Mouse (Mus musculus) midbrain, postnatal 0 days (tissue): ENCODE measurements around the gene Hist1h2bn. TPM values are rescaled to one million over a fixed set of nuclear protein-coding genes. Genes with fewer than 3 reads are reported as not detected.
"Not testable (repeated sequence)": the region's sequence is repeated elsewhere in the genome, so short reads cannot be mapped to it uniquely, and the experiment has no call there.

Experiments used
- ATAC-seq: fragments of 200-750 bp; cut with Nextera tagmentation; 2 replicates; pipeline ENCODE4 v1.8.0; 2017; ENCODE audit warnings: moderate number of reproducible peaks, mild to moderate bottlenecking, moderate TSS enrichment, moderate library complexity; ENCODE audit not compliant: low FRiP score
- DNase-seq: peaks from one replicate; pipeline ENCODE4 v3.0.0-alpha.2; 2015; ENCODE audit warnings: low spot score
- H3K27ac ChIP-seq: fragments of 300-500 bp; sonication (generic); 2 replicates; pipeline ENCODE4 v1.5.1; 2014; ENCODE audit warnings: low read depth, mild to moderate bottlenecking, low read length, mixed read lengths
- H3K27me3 ChIP-seq: fragments of 300-500 bp; sonication (generic); 2 replicates; pipeline ENCODE4 v1.6.1; 2014; ENCODE audit warnings: low read length, control low read depth, mixed read lengths; ENCODE audit not compliant: insufficient read depth
- H3K36me3 ChIP-seq: fragments of 300-500 bp; sonication (generic); 2 replicates; pipeline ENCODE4 v1.6.1; 2014; ENCODE audit warnings: low read length, control low read depth, mixed read lengths; ENCODE audit not compliant: insufficient read depth
- H3K4me1 ChIP-seq: fragments of 300-500 bp; sonication (generic); 2 replicates; pipeline ENCODE4 v1.6.1; 2014; ENCODE audit warnings: mild to moderate bottlenecking, control low read depth, antibody characterized with exemption, low read length, mixed read lengths; ENCODE audit not compliant: insufficient read depth
- H3K4me2 ChIP-seq: fragments of 300-500 bp; sonication (generic); 2 replicates; pipeline ENCODE4 v1.6.1; 2014; ENCODE audit warnings: low read depth, mild to moderate bottlenecking, low read length, mixed read lengths; ENCODE audit not compliant: poor library complexity, severe bottlenecking
- H3K4me3 ChIP-seq: fragments of 300-500 bp; sonication (generic); 2 replicates; pipeline ENCODE4 v1.5.1; 2014; ENCODE audit warnings: low read depth, mild to moderate bottlenecking, low read length, moderate library complexity
- H3K9ac ChIP-seq: fragments of 300-500 bp; sonication (generic); replicated peaks from 2 replicates; pipeline ENCODE4 v1.6.1; 2014; ENCODE audit warnings: mild to moderate bottlenecking, low read length, moderate library complexity, mixed read lengths; ENCODE audit not compliant: poor library complexity, severe bottlenecking
- H3K9me3 ChIP-seq: fragments of 300-500 bp; sonication (generic); 2 replicates; pipeline ENCODE4 v1.6.1; 2016; ENCODE audit warnings: low read length, control low read depth
- CTCF ChIP-seq: IDR thresholded peaks from 2 replicates; pipeline ENCODE4 v1.5.1; 2016; ENCODE audit warnings: antibody characterized with exemption, mild to moderate bottlenecking
- WGBS: fragments of 180-500 bp; shearing (Covaris S2); extraction: QIAGEN DNeasy Blood & Tissue Kit; methylation state at CpG from one replicate; pipeline ENCODE4 v1.1.7; 2014; 5-methylcytosine and 5-hydroxymethylcytosine counted together
- polyA plus RNA-seq: library from polyadenylated mRNA; unstranded; fragments of >200 nt; fragmentation: Nextera tagmentation; extraction: Ambion mirVana; gene quantifications from 2 replicates; pipeline ENCODE4 v1.2.1, GENCODE M21; 2015
- total RNA-seq: library from RNA; depleted of rRNA; stranded (reverse); fragments of >200 nt; gene quantifications from 2 replicates; pipeline ENCODE4 v1.2.3, GENCODE M21; 2014

The Hist1h2bn gene
- total and polyA plus RNA-seq, 2 experiments from 2014 or later = 326 TPM; not detected in 1

DNA sequence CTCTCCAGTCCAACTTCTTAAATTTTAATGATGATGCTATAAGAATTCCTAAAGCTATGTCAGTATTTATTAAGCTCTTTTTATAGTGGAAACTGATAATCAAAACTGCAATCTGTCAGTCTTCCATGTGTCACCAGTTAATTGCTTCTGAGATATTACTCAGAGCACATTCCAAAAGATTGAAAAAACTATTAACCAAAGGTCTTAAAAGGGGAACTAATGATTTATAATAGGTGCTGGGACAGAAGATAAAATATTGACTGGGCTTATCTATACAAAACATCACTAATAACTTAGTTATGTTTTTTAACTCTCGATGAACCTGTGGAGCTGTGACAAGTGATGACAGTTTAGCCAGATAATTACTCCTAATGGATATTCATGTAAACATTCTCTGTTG, 8.9 kb upstream of the Hist1h2bn start:
- Histone ChIP-seq H3K4me1 (no peaks in the 10 kb centered on the region), H3K4me2 (no peak overlapping the region), H3K9me3 (no peaks in the 10 kb centered on the region), H3K27me3 (no peaks in the 10 kb centered on the region), H3K27ac (no peak overlapping the region), H3K9ac (no peak overlapping the region), H3K36me3 (no peaks in the 10 kb centered on the region), H3K4me3 (no peak overlapping the region)
- no peak for ATAC-seq
- DNase-seq = no peak
- 88% methylated on average over 1 of the region's 1 CpGs for WGBS
- no peak for TF ChIP-seq CTCF

DNA sequence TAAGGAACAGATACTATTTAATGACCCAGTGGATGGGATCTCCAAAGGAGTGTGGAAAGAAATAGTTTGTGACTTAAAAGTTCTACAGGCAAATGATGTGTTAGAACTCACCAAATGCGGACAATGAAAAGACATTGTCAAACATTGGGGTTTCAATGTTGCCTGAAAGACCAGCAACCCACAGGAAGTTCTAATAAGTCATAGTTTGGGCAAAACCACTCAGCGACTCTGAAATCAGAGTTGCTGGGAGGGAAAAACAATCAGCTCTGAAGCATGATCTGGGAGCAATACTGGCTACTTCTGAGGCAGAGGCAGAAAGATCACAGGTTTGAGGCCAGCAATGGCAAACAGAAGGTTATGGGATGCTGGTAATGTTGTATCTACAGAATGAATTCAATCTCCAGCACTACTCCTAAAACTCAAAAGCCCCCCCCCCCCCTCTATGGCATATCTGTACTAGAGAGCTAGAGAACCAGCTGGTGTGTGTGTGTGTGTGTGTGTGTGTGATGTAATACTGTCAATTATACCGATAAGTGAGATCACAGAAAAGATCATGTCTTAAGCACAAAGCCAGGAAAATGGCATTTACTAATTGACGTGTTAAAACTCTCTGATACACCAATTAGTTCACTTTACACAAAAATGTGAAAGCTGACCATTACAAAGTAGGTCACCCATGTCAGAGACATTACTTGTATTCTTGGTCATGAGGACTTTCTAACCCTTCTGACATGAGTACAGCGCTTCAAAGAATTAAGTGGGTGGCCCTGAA, 4.3 kb upstream of the Hist1h2bn start:
- no peaks in the 10 kb centered on the region for H3K36me3 ChIP-seq
- ATAC-seq = no peak
- peak; percentile 39 for DNase-seq

GRCm38 (mm10) chr13:21750159-21751017, 3.5 kb upstream of the Hist1h2bn start, which contains the start of gene Hist1h4k:
Gene Hist1h4k, minus strand, starts transcription at chr13:21750505.
- peak within 1 kb of the TSS; percentile 58 for H3K4me2 ChIP-seq
- H3K4me1 ChIP-seq, H3K9me3 ChIP-seq, H3K36me3 ChIP-seq, H3K27me3 ChIP-seq: not testable (repeated sequence)
- DNase-seq (peak; percentile 91), ATAC-seq (peak; percentile 79)
- peak within 1 kb of the TSS; percentile 44 for H3K4me3 ChIP-seq
- peak within 1 kb of the TSS; percentile 48; the same call in 1 of the 2 replicates for H3K27ac ChIP-seq
- H3K9ac ChIP-seq = peak within 1 kb of the TSS; percentile 59
- under 1% methylated on average over 44 of the region's 56 CpGs for WGBS

More for the DNA sequence above, 4.3 kb upstream of the Hist1h2bn start:
- Histone ChIP-seq H3K9me3 (no peaks in the 10 kb centered on the region), H3K27me3 (no peaks in the 10 kb centered on the region), H3K4me2 (peak overlapping the region; percentile 58), H3K9ac (peak overlapping the region; percentile 59), H3K4me1 (no peaks in the 10 kb centered on the region), H3K4me3 (peak overlapping the region; percentile 44), H3K27ac (peak overlapping the region; percentile 48; the same call in 1 of the 2 replicates)
- no peak for TF ChIP-seq CTCF
- WGBS = 6% methylated on average over 5 of the region's 5 CpGs

DNA sequence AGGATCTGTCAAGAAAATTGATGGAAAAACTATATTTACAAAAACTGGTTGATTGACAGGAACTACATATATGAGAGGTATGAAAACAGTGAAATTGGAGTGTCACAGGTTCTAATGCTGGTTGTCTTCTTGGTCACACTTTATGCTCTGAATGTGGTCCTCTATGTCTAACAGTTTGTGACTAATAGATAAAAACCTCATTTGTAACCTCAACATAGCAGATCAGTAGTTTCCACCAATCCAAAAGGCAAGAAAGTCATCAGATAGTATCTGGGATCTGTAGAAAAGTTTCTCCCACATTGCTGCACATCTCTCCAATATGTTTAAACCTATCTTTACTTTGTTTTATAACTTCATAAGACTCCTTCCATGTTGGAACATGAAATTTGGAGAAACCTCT, 2.5 kb upstream of the Hist1h2bn start:
- Histone ChIP-seq H3K9ac (no peak overlapping the region), H3K27me3 (no peaks in the 10 kb centered on the region), H3K4me1 (no peaks in the 10 kb centered on the region), H3K4me3 (no peak overlapping the region), H3K9me3 (no peaks in the 10 kb centered on the region), H3K36me3 (no peaks in the 10 kb centered on the region), H3K4me2 (no peak overlapping the region), H3K27ac (no peak overlapping the region)
- no peak for TF ChIP-seq CTCF
- no peak for ATAC-seq
- DNase-seq = no peak

GRCm38 (mm10) chr13:21751827-21752226, 2.1 kb upstream of the Hist1h2bn start:
- no peaks in the 10 kb centered on the region for H3K4me1 ChIP-seq
- ATAC-seq = no peak
- H3K27ac ChIP-seq = no peak overlapping the region
- H3K9ac ChIP-seq = no peak overlapping the region
- H3K4me2 ChIP-seq = no peak overlapping the region
- DNase-seq = no peak
- H3K27me3 ChIP-seq = no peaks in the 10 kb centered on the region
- TF ChIP-seq CTCF = no peak
- H3K4me3 ChIP-seq = no peak overlapping the region
- H3K36me3 ChIP-seq = no peaks in the 10 kb centered on the region
- no peaks in the 10 kb centered on the region for H3K9me3 ChIP-seq
- 81% methylated on average over 3 of the region's 3 CpGs for WGBS

GRCm38 (mm10) chr13:21752356-21752755, 1.6 kb upstream of the Hist1h2bn start:
- H3K36me3 ChIP-seq = no peaks in the 10 kb centered on the region
- H3K4me2 ChIP-seq = no peak overlapping the region
- no peaks in the 10 kb centered on the region for H3K9me3 ChIP-seq
- H3K9ac ChIP-seq = no peak overlapping the region
- H3K4me1 ChIP-seq = no peaks in the 10 kb centered on the region
- WGBS = 34% methylated on average over 3 of the region's 3 CpGs
- H3K27me3 ChIP-seq = no peaks in the 10 kb centered on the region
- ATAC-seq (no peak), DNase-seq (no peak)
- no peak for TF ChIP-seq CTCF
- H3K27ac ChIP-seq = no peak overlapping the region
- no peak overlapping the region for H3K4me3 ChIP-seq
